Mouse (Mus musculus) C2C12 (cell line): ENCODE measurements around the gene Gm5134. TPM values are rescaled to one million over a fixed set of nuclear protein-coding genes. Genes with fewer than 3 reads are reported as not detected.

Experiments used
- H3K27me3 ChIP-seq: one replicate; pipeline ENCODE4 v1.6.1; 2011; ENCODE audit not compliant: control insufficient read depth, insufficient read depth, insufficient read length
- H3K36me3 ChIP-seq: one replicate; pipeline ENCODE4 v1.6.1; 2011; ENCODE audit not compliant: control insufficient read depth, insufficient read depth
- H3K4me3 ChIP-seq: one replicate; pipeline ENCODE4 v1.5.1; 2011; ENCODE audit warnings: mild to moderate bottlenecking, control low read depth; ENCODE audit not compliant: poor library complexity, insufficient read depth, severe bottlenecking
- H3K79me2 ChIP-seq: one replicate; pipeline ENCODE4 v1.6.1; 2011; ENCODE audit not compliant: control insufficient read depth, insufficient read depth
- H3K79me3 ChIP-seq: one replicate; pipeline ENCODE4 v1.6.1; 2011; ENCODE audit warnings: low read depth, control low read depth
- H3ac ChIP-seq: one replicate; pipeline ENCODE3; 2011; ENCODE audit warnings: low read depth; ENCODE audit not compliant: control insufficient read depth, insufficient read length
- CEBPB ChIP-seq: IDR thresholded peaks from one replicate; pipeline ENCODE4 v1.6.1; 2011; ENCODE audit warnings: low read depth, mild to moderate bottlenecking, control low read depth, moderate library complexity
- CTCF ChIP-seq: IDR thresholded peaks from one replicate; pipeline ENCODE4 v1.5.1; 2011; ENCODE audit not compliant: control insufficient read depth, insufficient read depth, insufficient read length
- FOSL1 ChIP-seq: IDR thresholded peaks from one replicate; pipeline ENCODE4 v1.8.0; 2011; ENCODE audit warnings: mild to moderate bottlenecking, low read length; ENCODE audit not compliant: poor library complexity, insufficient read depth, severe bottlenecking
- MAX ChIP-seq: IDR thresholded peaks from one replicate; pipeline ENCODE4 v1.6.1; 2011; ENCODE audit warnings: mild to moderate bottlenecking, control low read depth
- MYOD1 ChIP-seq: IDR thresholded peaks from one replicate; pipeline ENCODE4 v1.6.1; 2011; ENCODE audit warnings: low read depth; ENCODE audit not compliant: control insufficient read depth, insufficient read length
- MYOG ChIP-seq: IDR thresholded peaks from one replicate; pipeline ENCODE4 v1.6.1; 2011; ENCODE audit not compliant: control insufficient read depth, insufficient read length; ENCODE audit errors: extremely low read depth
- USF1 ChIP-seq: IDR thresholded peaks from one replicate; pipeline ENCODE4 v1.6.1; 2011; ENCODE audit warnings: low read depth, mild to moderate bottlenecking, control low read depth, moderate library complexity
- polyA plus RNA-seq: library from polyadenylated mRNA; unstranded; fragments of >200 nt; fragmentation: generic; extraction: Trizol; gene quantifications from one replicate; pipeline ENCODE4 v1.2.1, GENCODE M21; 2012; ENCODE audit warnings: missing spikeins

The Gm5134 gene
- polyA plus RNA-seq, 1 experiment, result not detected

DNA sequence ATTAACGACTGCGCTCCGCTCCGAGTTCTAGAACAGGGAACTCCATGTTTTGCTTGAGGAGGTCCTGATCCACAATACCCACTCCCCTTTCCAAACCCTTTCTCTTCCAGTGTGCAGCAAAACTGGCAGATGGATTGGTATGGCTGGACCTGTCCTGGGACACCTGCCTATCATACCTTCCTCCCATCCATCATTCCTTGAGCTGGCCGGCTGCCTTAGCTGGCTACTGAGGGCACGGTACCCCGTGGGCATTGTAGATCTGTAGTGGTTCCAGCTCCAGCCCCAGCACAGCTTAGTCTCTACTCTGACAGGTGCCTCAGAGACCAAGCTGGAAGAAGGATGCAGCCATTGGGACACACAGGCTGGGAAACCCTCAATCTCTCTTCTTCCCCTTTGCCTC is 23.0 kb upstream of the Gm5134 start:
- Histone ChIP-seq H3K36me3 (peaks cover 17% of the 10 kb centered on the region), H3K27me3 (no peaks in the 10 kb centered on the region), H3K79me3 (peaks cover 3% of the 10 kb centered on the region), H3ac (no peak overlapping the region), H3K79me2 (peaks cover 30% of the 10 kb centered on the region), H3K4me3 (peak overlapping the region; percentile 52)
- TF ChIP-seq CEBPB (no peak), CTCF (no peak), MAX (no peak), FOSL1 (no peak), MYOD1 (no peak), MYOG (no peak), USF1 (no peak)

- H3ac ChIP-seq, result peak overlapping the region; percentile 91
- H3K79me2 ChIP-seq, result peaks cover 30% of the 10 kb centered on the region
- TF ChIP-seq CTCF (no peak), USF1 (no peak), FOSL1 (no peak), CEBPB (no peak), MYOD1 (no peak), MYOG (no peak), MAX (no peak)
- no peaks in the 10 kb centered on the region for H3K27me3 ChIP-seq
- H3K36me3 ChIP-seq, result peaks cover 11% of the 10 kb centered on the region
- H3K4me3 ChIP-seq, result peak overlapping the region; percentile 52
- peaks cover 3% of the 10 kb centered on the region for H3K79me3 ChIP-seq
Observed at GRCm38 (mm10) chr10:75932081-75932678, 22.1 kb upstream of the Gm5134 start.

GRCm38 (mm10) chr10:75932891-75933290 is 21.4 kb upstream of the Gm5134 start, which contains the start of gene Chchd10:
TSS of gene Chchd10 (plus strand) at chr10:75933130.
- TF ChIP-seq MYOD1 (no peak), CTCF (no peak), MYOG (no peak), USF1 (no peak), MAX (no peak), FOSL1 (no peak), CEBPB (no peak)
- peaks cover 4% of the 10 kb centered on the region for H3K36me3 ChIP-seq
- H3K79me3 ChIP-seq, result peaks cover 3% of the 10 kb centered on the region
- peak within 1 kb of the TSS; percentile 91 for H3ac ChIP-seq
- peak within 1 kb of the TSS; percentile 52 for H3K4me3 ChIP-seq
- H3K79me2 ChIP-seq, result peaks cover 30% of the 10 kb centered on the region
- no peaks in the 10 kb centered on the region for H3K27me3 ChIP-seq

- peaks cover 16% of the 10 kb centered on the region for H3K79me2 ChIP-seq
- peaks cover 1% of the 10 kb centered on the region for H3K79me3 ChIP-seq
- no peak overlapping the region for H3ac ChIP-seq
- H3K27me3 ChIP-seq, result no peaks in the 10 kb centered on the region
- no peak for TF ChIP-seq USF1
- TF ChIP-seq MAX, result no peak
- no peak for TF ChIP-seq MYOG
- no peak for TF ChIP-seq CEBPB
- no peak for TF ChIP-seq FOSL1
- no peak for TF ChIP-seq MYOD1
- TF ChIP-seq CTCF, result no peak
- H3K36me3 ChIP-seq, result no peaks in the 10 kb centered on the region
- H3K4me3 ChIP-seq, result no peak overlapping the region
Observed at GRCm38 (mm10) chr10:75934991-75935390, 19.3 kb upstream of the Gm5134 start.

- TF ChIP-seq MYOG (no peak), CEBPB (no peak), MAX (no peak), USF1 (no peak), MYOD1 (no peak), CTCF (no peak), FOSL1 (no peak)
- H3K36me3 ChIP-seq, result no peaks in the 10 kb centered on the region
- peaks cover 9% of the 10 kb centered on the region for H3K79me2 ChIP-seq
- H3ac ChIP-seq, result peak within 1 kb of the TSS; percentile 4
- peak within 1 kb of the TSS; percentile 21 for H3K4me3 ChIP-seq
- peaks cover 1% of the 10 kb centered on the region for H3K79me3 ChIP-seq
- no peaks in the 10 kb centered on the region for H3K27me3 ChIP-seq
Observed at GRCm38 (mm10) chr10:75935680-75936541, 18.4 kb upstream of the Gm5134 start, which contains the start of gene Mmp11. TSS of gene Mmp11 (minus strand) at chr10:75936496.
